Mouse (Mus musculus) testis, adult 2 months (tissue): ENCODE data around the gene Dach1.

Source experiments
- CTCF ChIP-seq: fragments of 200-500 bp; IDR thresholded peaks from 2 replicates; pipeline ENCODE4 v1.5.1; 2012; ENCODE audit warnings: low read depth, mild to moderate bottlenecking, inconsistent platforms, low read length, moderate library complexity; ENCODE audit not compliant: control insufficient read depth, insufficient read depth, insufficient replicate concordance
- POLR2A ChIP-seq: fragments of 200-500 bp; IDR thresholded peaks from 2 replicates; pipeline ENCODE4 v1.6.1; 2012; ENCODE audit warnings: low read depth, mild to moderate bottlenecking, inconsistent platforms, low read length, moderate library complexity; ENCODE audit not compliant: control insufficient read depth

DNA sequence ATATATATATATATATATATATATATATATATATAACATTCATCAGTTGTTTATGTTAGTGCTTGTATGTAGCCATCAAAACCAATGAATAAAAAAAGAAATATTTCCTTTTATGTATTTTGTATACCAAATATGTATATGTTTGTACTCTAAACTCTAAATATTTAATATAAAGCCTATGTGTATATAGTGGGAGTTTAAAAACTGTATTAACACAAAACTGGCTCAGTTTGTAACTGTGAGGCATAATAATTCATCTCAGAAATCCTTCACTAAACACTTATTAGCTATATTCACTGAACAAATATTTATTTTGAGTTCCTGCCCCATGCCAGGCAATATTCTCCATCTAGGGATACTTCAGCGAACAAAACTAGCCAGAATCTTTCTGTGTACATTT lies 155.5 kb downstream of the Dach1 start:
- TF ChIP-seq POLR2A: no peak
- no peak for TF ChIP-seq CTCF
